In genomic region chr2:5931938-5932337, GRCm38 (mm10) we compare ENCODE assay signal across 30 mouse cellular contexts. TPM values are rescaled to one million over a fixed set of nuclear protein-coding genes. Genes with fewer than 3 reads are reported as not detected.
"Had no signal": no experiment of that assay in that cellular context is flagged by ENCODE, and none has a peak within 500 bp of the region (broad histone marks: within the 10 kb centered on the region; RNA-seq: fewer than 3 reads in every experiment).

No protein-coding gene starts in this region.

- H3K4me1 ChIP-seq: limb, embryonic 12.5 days; limb, embryonic 13.5 days; limb, embryonic 15.5 days; liver, embryonic 12.5 days; liver, embryonic 13.5 days; liver, embryonic 15.5 days; lung, embryonic 15.5 days; midbrain, embryonic 10.5 days; midbrain, embryonic 12.5 days; midbrain, embryonic 13.5 days; midbrain, embryonic 15.5 days had no signal

- H3K4me2 ChIP-seq: limb, embryonic 12.5 days; limb, embryonic 13.5 days; limb, embryonic 15.5 days; liver, embryonic 11.5 days; liver, embryonic 12.5 days; liver, embryonic 13.5 days; liver, embryonic 15.5 days; lung, embryonic 14.5 days; lung, embryonic 15.5 days; midbrain, embryonic 11.5 days; midbrain, embryonic 12.5 days; midbrain, embryonic 13.5 days; midbrain, embryonic 15.5 days had no signal

- H3K9ac ChIP-seq: limb, embryonic 12.5 days; limb, embryonic 13.5 days; limb, embryonic 15.5 days; liver, embryonic 12.5 days; liver, embryonic 13.5 days; liver, embryonic 14.5 days; liver, embryonic 15.5 days; liver, postnatal 0 days; lung, embryonic 14.5 days; lung, embryonic 15.5 days; midbrain, embryonic 12.5 days; midbrain, embryonic 13.5 days; midbrain, embryonic 15.5 days had no signal

- DNase-seq: left cerebral cortex, postnatal 4 days; liver; liver, embryonic 13.5 days; liver, postnatal 0 days; lung, adult 18-20 months; lung, adult 2 months; lung, embryonic 14.5 days; lung, postnatal 10 days; lung, postnatal 14 days; lung, postnatal 36 days; lung, postnatal 4 days; midbrain, embryonic 14.5 days had no signal

- H3K27me3 ChIP-seq: limb, embryonic 12.5 days; limb, embryonic 13.5 days; limb, embryonic 15.5 days; liver, embryonic 12.5 days; liver, embryonic 13.5 days; liver, embryonic 15.5 days; lung, embryonic 15.5 days; midbrain, embryonic 12.5 days; midbrain, embryonic 13.5 days; midbrain, embryonic 15.5 days had no signal

- H3K36me3 ChIP-seq: lung, embryonic 15.5 days had no signal

- H3K4me3 ChIP-seq: limb, embryonic 10.5 days; limb, embryonic 12.5 days; limb, embryonic 13.5 days; limb, embryonic 15.5 days; liver, embryonic 12.5 days; liver, embryonic 13.5 days; liver, embryonic 15.5 days; lung, embryonic 15.5 days; megakaryocyte, embryonic 14.5 days; midbrain, embryonic 10.5 days; midbrain, embryonic 12.5 days; midbrain, embryonic 13.5 days; midbrain, embryonic 15.5 days; myocyte had no signal

- H3K27ac ChIP-seq: limb, embryonic 10.5 days; limb, embryonic 12.5 days; limb, embryonic 13.5 days; limb, embryonic 15.5 days; liver, embryonic 12.5 days; liver, embryonic 13.5 days; liver, embryonic 14.5 days; liver, embryonic 15.5 days; lung, embryonic 15.5 days; macrophage; midbrain, embryonic 10.5 days; midbrain, embryonic 12.5 days; midbrain, embryonic 13.5 days; midbrain, embryonic 15.5 days had no signal

- H3K9me3 ChIP-seq: limb, embryonic 10.5 days; limb, embryonic 12.5 days; limb, embryonic 13.5 days; limb, embryonic 15.5 days; liver, embryonic 12.5 days; liver, embryonic 13.5 days; liver, embryonic 15.5 days; lung, embryonic 15.5 days; megakaryocyte, embryonic 14.5 days; midbrain, embryonic 10.5 days; midbrain, embryonic 12.5 days; midbrain, embryonic 13.5 days; midbrain, embryonic 15.5 days had no signal

RNA-seq across cellular contexts. Expression of gene Dhtkd1, which starts 10.7 kb away (rescaled TPM):
- total RNA-seq: monocyte, adult 5-6 weeks had no signal
